Mouse (Mus musculus): ENCODE measurements around the gene Gadd45b. TPM values are rescaled to one million over a fixed set of nuclear protein-coding genes. Genes with fewer than 3 reads are reported as not detected.
A peak's percentile ranks its signal among the peaks of the same experiment; 100 is the strongest.

The Gadd45b gene
- total and polyA plus RNA-seq, 3 experiments: 10.1 to 13.3 TPM; not detected in 1

DNA sequence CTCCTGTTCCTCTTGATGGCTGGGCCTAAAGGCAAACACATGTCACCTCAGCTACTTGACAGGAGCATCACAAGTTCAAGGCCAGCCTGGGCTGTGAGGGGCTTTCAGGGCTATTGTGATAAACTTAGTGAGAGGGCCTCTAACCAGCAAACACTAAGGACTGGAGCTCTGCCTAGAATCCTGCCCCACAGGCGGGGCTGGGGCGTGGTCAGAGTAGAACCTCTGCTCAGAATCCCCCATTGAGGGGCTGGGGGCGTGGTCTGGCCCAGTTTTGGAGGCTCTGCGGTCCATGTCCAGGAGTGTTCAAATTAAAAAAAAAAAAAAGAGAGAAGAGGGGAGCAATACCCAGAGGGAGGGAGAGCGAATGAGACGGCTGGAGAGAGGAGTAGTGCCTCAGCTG, 34.2 kb upstream of the Gadd45b start:
- TF ChIP-seq MAZ (IDR thresholded peaks at IDR 0.05; ENCODE audit: low read depth, low read length): no peak
- no peak for TF ChIP-seq UBTF (IDR thresholded peaks at IDR 0.05; ENCODE audit: borderline replicate concordance, insufficient read depth, low read depth, low read length)
- TF ChIP-seq RCOR1 (IDR thresholded peaks at IDR 0.05; ENCODE audit: low read depth, low read length): no peak
- no peak for TF ChIP-seq USF1 (IDR thresholded peaks at IDR 0.05; ENCODE audit: low read depth, low read length)
- no peak for TF ChIP-seq TAL1 (IDR thresholded peaks at IDR 0.05; ENCODE audit: low read length)
- no peak for TF ChIP-seq GABPA (IDR thresholded peaks at IDR 0.05; ENCODE audit: low read depth, low read length)
- TF ChIP-seq ZNF384 (IDR thresholded peaks at IDR 0.05; ENCODE audit: low read depth, low read length): no peak
- TF ChIP-seq SIN3A (IDR thresholded peaks at IDR 0.05; ENCODE audit: low read length): no peak
- TF ChIP-seq MYB (IDR thresholded peaks at IDR 0.05; ENCODE audit: low read depth, low read length): no peak
- no peak for TF ChIP-seq GATA1 (IDR thresholded peaks at IDR 0.05; ENCODE audit: low read depth, low read length)
- no peak for TF ChIP-seq POLR2A (IDR thresholded peaks at IDR 0.05; ENCODE audit: control insufficient read depth in 1 of 2, insufficient read depth in 1 of 2, low read depth in 1 of 2, low read length in 2 of 2, poor library complexity in 1 of 2)
- TF ChIP-seq CHD2 (IDR thresholded peaks at IDR 0.05; ENCODE audit: low read length): no peak
- no peak for TF ChIP-seq ZC3H11A (IDR thresholded peaks at IDR 0.05; ENCODE audit: low read depth, low read length)
- TF ChIP-seq MXI1 (IDR thresholded peaks at IDR 0.05; ENCODE audit: low read depth, low read length): no peak
- TF ChIP-seq MYC (IDR thresholded peaks at IDR 0.05; ENCODE audit: low read depth, low read length): no peak
- TF ChIP-seq EP300 (IDR thresholded peaks at IDR 0.05; ENCODE audit: low read depth in 1 of 2, low read length in 2 of 2): no peak
- no peak for TF ChIP-seq SMC3 (IDR thresholded peaks at IDR 0.05; ENCODE audit: low read depth, low read length)
- no peak for TF ChIP-seq ZKSCAN1 (IDR thresholded peaks at IDR 0.05; ENCODE audit: low read depth, low read length)
- peaks cover 17% of the 10 kb centered on the region for H3K79me2 ChIP-seq (ENCODE audit: control insufficient read depth, insufficient read depth, low read length, poor library complexity)
- no peaks in the 10 kb centered on the region for H3K27me3 ChIP-seq (ENCODE audit: control insufficient read depth in 1 of 2, insufficient read depth in 2 of 2, low read length in 2 of 2)
- H3K4me1 ChIP-seq (ENCODE audit: control insufficient read depth in 1 of 2, insufficient read depth in 2 of 2, low read length in 2 of 2): peaks cover 0 to 8% of the 10 kb centered on the region in 2 experiments; a peak in 2 of 4 replicates
- DNase-seq (ENCODE audit: low read depth, low spot score): no peak
- no peak overlapping the region for H3K9ac ChIP-seq (ENCODE audit: control insufficient read depth, low read depth, low read length, poor library complexity, severe bottlenecking)
- H3K9me3 ChIP-seq (replicated peaks; ENCODE audit: insufficient read depth, low read length): no peaks in the 10 kb centered on the region
- H3K4me3 ChIP-seq (ENCODE audit: control insufficient read depth in 1 of 2, insufficient read depth in 1 of 2, low read depth in 2 of 2, low read length in 2 of 2): no peak overlapping the region
- no peak overlapping the region for H3K27ac ChIP-seq (ENCODE audit: control insufficient read depth, low read depth, low read length)
- peaks cover 0 to 5% of the 10 kb centered on the region in 2 experiments; a peak in 2 of 4 replicates for H3K36me3 ChIP-seq (ENCODE audit: control insufficient read depth in 1 of 2, insufficient read depth in 2 of 2, low read length in 2 of 2)

DNA sequence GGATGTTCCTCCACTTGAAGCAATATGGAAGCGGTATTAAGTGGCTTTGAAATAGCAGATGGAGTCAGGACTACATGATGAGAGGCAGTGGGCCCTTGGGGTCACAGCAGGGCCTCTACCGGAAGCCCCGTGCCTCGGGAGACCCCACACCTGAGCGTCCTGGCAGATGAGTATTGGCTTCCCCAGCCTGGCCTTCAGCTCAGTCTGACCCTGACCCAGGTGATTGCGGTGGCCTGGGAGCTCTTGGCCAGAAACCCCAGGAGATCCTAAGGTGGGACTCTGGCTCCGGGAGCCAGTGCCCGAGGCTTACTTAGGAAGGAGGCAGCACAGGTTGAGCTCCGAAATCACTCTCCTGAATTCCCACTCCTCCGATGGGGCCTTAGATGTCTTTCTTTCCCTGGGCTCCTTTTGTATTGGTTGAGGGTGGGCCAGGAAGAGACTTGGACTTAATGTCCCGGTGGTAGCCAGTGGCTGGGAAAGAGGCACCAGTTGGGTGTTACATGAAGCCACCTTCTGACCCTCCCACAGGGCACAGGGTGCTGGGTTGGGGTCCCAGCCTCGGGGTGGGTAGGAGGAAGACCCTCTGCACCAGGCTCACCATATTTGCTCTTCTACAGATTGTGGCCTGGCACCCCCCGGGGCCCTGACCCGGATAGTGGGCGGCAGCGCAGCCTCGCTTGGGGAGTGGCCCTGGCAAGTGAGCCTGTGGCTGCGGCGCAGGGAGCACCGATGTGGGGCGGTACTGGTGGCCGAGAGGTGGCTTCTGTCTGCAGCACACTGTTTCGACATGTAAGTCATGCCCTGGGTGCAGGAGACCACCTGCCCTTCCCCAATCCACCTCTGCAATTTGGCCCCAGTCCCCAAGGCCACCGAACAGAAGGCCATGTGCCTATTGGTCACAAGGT, 33.0 kb upstream of the Gadd45b start:
- no peaks in the 10 kb centered on the region for H3K9me3 ChIP-seq (replicated peaks; ENCODE audit: insufficient read depth, low read length)
- peaks cover 0 to 8% of the 10 kb centered on the region in 2 experiments; a peak in 2 of 4 replicates for H3K4me1 ChIP-seq (ENCODE audit: control insufficient read depth in 1 of 2, insufficient read depth in 2 of 2, low read length in 2 of 2)
- no peak for DNase-seq (ENCODE audit: low read depth, low spot score)
- H3K27me3 ChIP-seq (ENCODE audit: control insufficient read depth in 1 of 2, insufficient read depth in 2 of 2, low read length in 2 of 2): no peaks in the 10 kb centered on the region
- H3K36me3 ChIP-seq (ENCODE audit: control insufficient read depth in 1 of 2, insufficient read depth in 2 of 2, low read length in 2 of 2): peaks cover 0 to 5% of the 10 kb centered on the region in 2 experiments; a peak in 2 of 4 replicates
- TF ChIP-seq MYB (IDR thresholded peaks at IDR 0.05; ENCODE audit: low read depth, low read length): no peak
- 0 out of 4 replicates have a peak, but pooled peaks of 1 of the 2 experiments have one; percentile 4 for TF ChIP-seq POLR2A (IDR thresholded peaks at IDR 0.05; ENCODE audit: control insufficient read depth in 1 of 2, insufficient read depth in 1 of 2, low read depth in 1 of 2, low read length in 2 of 2, poor library complexity in 1 of 2)
- TF ChIP-seq POLR2AphosphoS2 (IDR thresholded peaks at IDR 0.05; ENCODE audit: low read length): peak; percentile 15; the same call in 1 of the 2 replicates
- no peak overlapping the region for H3K27ac ChIP-seq (ENCODE audit: control insufficient read depth, low read depth, low read length)
- no peak overlapping the region for H3K4me3 ChIP-seq (ENCODE audit: control insufficient read depth in 1 of 2, insufficient read depth in 1 of 2, low read depth in 2 of 2, low read length in 2 of 2)
- H3K9ac ChIP-seq (ENCODE audit: control insufficient read depth, low read depth, low read length, poor library complexity, severe bottlenecking): no peak overlapping the region
- peaks cover 17% of the 10 kb centered on the region for H3K79me2 ChIP-seq (ENCODE audit: control insufficient read depth, insufficient read depth, low read length, poor library complexity)
